8 mouse cellular contexts compared by ENCODE assay signal in genomic region chr17:21369925-21370719, GRCm38 (mm10). TPM values are rescaled to one million over a fixed set of nuclear protein-coding genes. Genes with fewer than 3 reads are reported as not detected.
A peak's percentile ranks its signal among the peaks of the same experiment; 100 is the strongest.
DNase-seq lines count a peak whose midpoint lies in the region; ATAC-seq lines count a peak whose summit lies in the region.

No protein-coding gene starts in this region.

- H3K4me1 ChIP-seq in forebrain, embryonic 13.5 days, result 0 out of 2 replicates have a peak, but pooled peaks cover 5% of the 10 kb centered on the region
- H3K4me1 ChIP-seq in megakaryocyte, embryonic 14.5 days, result peaks cover 3% of the 10 kb centered on the region; the same call in 1 of the 2 replicates
- H3K4me1 ChIP-seq in stomach, embryonic 14.5 days (ENCODE audit: control insufficient read depth, insufficient read depth, low read length), result no peaks in the 10 kb centered on the region

- intact Hi-C loops in left cerebral cortex, postnatal 25 days (cut with DNase I), result no loop called here

- peak; percentile 80 for DNase-seq in A20 (ENCODE audit: low read depth, low spot score)
- peak; percentile 76 for DNase-seq in R1 (ENCODE audit: low read depth, low spot score)
- DNase-seq in kidney, postnatal 10 days, result peak; percentile 12
- no peak for DNase-seq in left cerebral cortex, postnatal 25 days (ENCODE audit: low spot score in 2 of 2)
- DNase-seq in urinary bladder, postnatal 4 days (ENCODE audit: low spot score in 2 of 2), result no peak

- H3K36me3 ChIP-seq in forebrain, embryonic 13.5 days (ENCODE audit: poor library complexity, severe bottlenecking), result no peaks in the 10 kb centered on the region
- no peaks in the 10 kb centered on the region for H3K36me3 ChIP-seq in megakaryocyte, embryonic 14.5 days (replicated peaks; ENCODE audit: low read length)
- H3K36me3 ChIP-seq in stomach, embryonic 14.5 days (ENCODE audit: control insufficient read depth, insufficient read depth, low read length), result no peaks in the 10 kb centered on the region

- no peak overlapping the region for H3K27ac ChIP-seq in forebrain, embryonic 13.5 days
- H3K27ac ChIP-seq in stomach, embryonic 14.5 days (ENCODE audit: low read length), result no peak overlapping the region

- H3K9me3 ChIP-seq in forebrain, embryonic 13.5 days (replicated peaks), result no peaks in the 10 kb centered on the region
- H3K9me3 ChIP-seq in megakaryocyte, embryonic 14.5 days, result 0 out of 2 replicates have a peak, but pooled peaks cover 5% of the 10 kb centered on the region
- H3K9me3 ChIP-seq in stomach, embryonic 14.5 days (ENCODE audit: control insufficient read depth, low read depth, low read length), result no peaks in the 10 kb centered on the region

- peak overlapping the region; percentile 56 for H3K4me2 ChIP-seq in forebrain, embryonic 13.5 days
- H3K4me2 ChIP-seq in stomach, embryonic 14.5 days (replicated peaks; ENCODE audit: low read depth, low read length), result peak overlapping the region; percentile 58

- H3K27me3 ChIP-seq in forebrain, embryonic 13.5 days, result no peaks in the 10 kb centered on the region
- no peaks in the 10 kb centered on the region for H3K27me3 ChIP-seq in megakaryocyte, embryonic 14.5 days (replicated peaks)
- no peaks in the 10 kb centered on the region for H3K27me3 ChIP-seq in stomach, embryonic 14.5 days (ENCODE audit: control insufficient read depth, insufficient read depth, low read length)

- peak overlapping the region; percentile 27 for H3K4me3 ChIP-seq in forebrain, embryonic 13.5 days
- H3K4me3 ChIP-seq in megakaryocyte, embryonic 14.5 days (replicated peaks), result peak overlapping the region; percentile 90
- H3K4me3 ChIP-seq in stomach, embryonic 14.5 days (ENCODE audit: low read depth, low read length), result peak overlapping the region; percentile 26

- ATAC-seq in forebrain, embryonic 13.5 days, result no peak
- ATAC-seq in stomach, embryonic 14.5 days (ENCODE audit: insufficient number of reproducible peaks, insufficient read depth, low FRiP score, low read depth), result no peak; the same call in 1 of the 2 replicates

- H3K9ac ChIP-seq in forebrain, embryonic 13.5 days, result no peak overlapping the region
- no peak overlapping the region; the same call in 1 of the 2 replicates for H3K9ac ChIP-seq in stomach, embryonic 14.5 days (replicated peaks; ENCODE audit: low read depth, low read length)

- WGBS in forebrain, embryonic 13.5 days, result 7% methylated on average over 31 of the region's 31 CpGs
- WGBS in stomach, embryonic 14.5 days, result 5% methylated on average over 31 of the region's 31 CpGs

RNA-seq across cellular contexts. Expression of gene Zfp677, which starts 13.4 kb away (rescaled TPM):
- polyA plus RNA-seq in forebrain, embryonic 13.5 days (2015; fragmentation: Nextera tagmentation; extraction: Ambion mirVana), result 3.4 and 3.6 TPM in 2 replicates
- not detected in 2 replicates for polyA plus RNA-seq in megakaryocyte, embryonic 14.5 days (2012; ENCODE audit: insufficient read depth, low replicate concordance)
- 4.0 and 4.5 TPM in 2 replicates for polyA plus RNA-seq in stomach, embryonic 14.5 days (2014; fragmentation: Nextera tagmentation; extraction: Ambion mirVana)
- 1 to 10 TPM; 1.2 to 1.3 TPM for total RNA-seq in left cerebral cortex, postnatal 25 days (2021)

RNA-seq across cellular contexts. Expression of gene Zfp54, which starts 52.9 kb away (rescaled TPM):
- 3.6 and 3.9 TPM in 2 replicates for polyA plus RNA-seq in forebrain, embryonic 13.5 days (2015; fragmentation: Nextera tagmentation; extraction: Ambion mirVana)
- polyA plus RNA-seq in megakaryocyte, embryonic 14.5 days (2012; ENCODE audit: insufficient read depth, low replicate concordance), result not detected in 2 replicates
- 6.5 and 6.9 TPM in 2 replicates for polyA plus RNA-seq in stomach, embryonic 14.5 days (2014; fragmentation: Nextera tagmentation; extraction: Ambion mirVana)
- total RNA-seq in left cerebral cortex, postnatal 25 days (2021), result 1 to 10 TPM in 1 of 2 experiments, under 1 TPM in 1; 0.64 to 1.0 TPM

RNA-seq across cellular contexts. Expression of gene Vmn1r237, which starts 58.5 kb away (rescaled TPM):
- not detected in 2 replicates for polyA plus RNA-seq in forebrain, embryonic 13.5 days (2015; fragmentation: Nextera tagmentation; extraction: Ambion mirVana)
- not detected in 2 replicates for polyA plus RNA-seq in megakaryocyte, embryonic 14.5 days (2012; ENCODE audit: insufficient read depth, low replicate concordance)
- not detected in 2 replicates for polyA plus RNA-seq in stomach, embryonic 14.5 days (2014; fragmentation: Nextera tagmentation; extraction: Ambion mirVana)
- not detected for total RNA-seq in left cerebral cortex, postnatal 25 days (2021)

Comparison
In these comparisons a context has a peak if more than half of its experiments do, and no peak if none do; other contexts are left out.
1. DNase-seq: peak in A20 (single experiment), R1 (single experiment) and kidney, postnatal 10 days (single experiment); none in left cerebral cortex, postnatal 25 days (0 of 2) and urinary bladder, postnatal 4 days (0 of 2).
2. H3K4me3 ChIP-seq: peak in every context shown above with its lines; median percentile 90 in megakaryocyte, embryonic 14.5 days; 27 in forebrain, embryonic 13.5 days; 26 in stomach, embryonic 14.5 days.